Mouse (Mus musculus): ENCODE results near the gene Gm14698. TPM values are rescaled to one million over a fixed set of nuclear protein-coding genes. Genes with fewer than 3 reads are reported as not detected.
"Not testable (repeated sequence)": the region's sequence is repeated elsewhere in the genome, so short reads cannot be mapped to it uniquely, and the experiment has no call there.

Gm14698 gene
- polyA plus RNA-seq (2011; ENCODE audit: insufficient read depth, insufficient read length, low replicate concordance, missing spikeins) = not detected in 2 replicates

DNA sequence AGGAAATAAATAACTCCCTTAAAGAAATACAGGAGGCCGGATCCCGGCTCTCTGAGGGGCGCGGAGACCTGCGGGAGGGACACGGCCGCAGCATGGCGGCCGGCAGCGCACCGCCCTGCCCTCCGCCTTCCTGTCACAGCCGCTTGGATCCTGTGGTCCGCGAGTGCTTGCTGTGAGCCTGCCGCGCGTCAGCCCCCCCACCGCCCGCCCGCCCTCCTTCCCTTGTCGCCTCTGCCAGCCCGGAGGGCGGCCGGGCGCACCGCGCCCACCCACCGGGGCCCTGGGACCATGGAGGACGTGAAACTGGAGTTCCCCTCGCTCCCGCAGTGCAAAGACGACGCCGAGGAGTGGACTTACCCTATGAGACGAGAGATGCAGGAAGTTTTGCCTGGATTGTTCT is at the start of gene Gm14698:
Gene Gm14698, plus strand, starts transcription at position 35 of the 400 bp plus-strand sequence.
- not testable (repeated sequence) for H3K4me1 ChIP-seq (ENCODE audit: control insufficient read depth, insufficient read depth, low read length); H3K27ac ChIP-seq (ENCODE audit: control insufficient read depth, insufficient read depth, low read depth, low read length, poor library complexity); H3K4me3 ChIP-seq (replicated peaks; ENCODE audit: control insufficient read depth, low read depth, low read length)
- 13% methylated on average over 29 of the region's 36 CpGs for WGBS

DNA sequence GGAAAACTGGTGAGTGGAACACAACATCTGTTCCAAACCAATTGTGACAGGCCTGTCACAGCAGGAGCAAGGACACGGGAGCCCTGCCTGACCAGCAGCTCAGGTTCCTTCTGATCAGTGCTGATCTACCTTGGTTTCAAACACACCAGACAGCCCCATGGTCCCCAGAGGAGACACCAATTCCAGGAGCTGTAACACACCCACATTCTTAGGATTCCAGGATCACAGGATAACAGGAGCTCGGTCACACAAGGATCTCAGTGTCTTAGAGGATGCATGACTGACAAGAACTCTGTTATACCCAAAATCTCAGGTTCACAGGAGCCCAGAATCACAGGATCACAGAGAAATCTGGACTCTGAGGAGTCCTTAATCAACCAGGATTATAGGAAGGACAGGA is 444 bp upstream of the Gm14698 start:
- H3K4me1 ChIP-seq (ENCODE audit: control insufficient read depth, insufficient read depth, low read length); H3K27ac ChIP-seq (ENCODE audit: control insufficient read depth, insufficient read depth, low read depth, low read length, poor library complexity); H3K4me3 ChIP-seq (replicated peaks; ENCODE audit: control insufficient read depth, low read depth, low read length): not testable (repeated sequence)
- WGBS = 56% methylated on average over 2 of the region's 2 CpGs

DNA sequence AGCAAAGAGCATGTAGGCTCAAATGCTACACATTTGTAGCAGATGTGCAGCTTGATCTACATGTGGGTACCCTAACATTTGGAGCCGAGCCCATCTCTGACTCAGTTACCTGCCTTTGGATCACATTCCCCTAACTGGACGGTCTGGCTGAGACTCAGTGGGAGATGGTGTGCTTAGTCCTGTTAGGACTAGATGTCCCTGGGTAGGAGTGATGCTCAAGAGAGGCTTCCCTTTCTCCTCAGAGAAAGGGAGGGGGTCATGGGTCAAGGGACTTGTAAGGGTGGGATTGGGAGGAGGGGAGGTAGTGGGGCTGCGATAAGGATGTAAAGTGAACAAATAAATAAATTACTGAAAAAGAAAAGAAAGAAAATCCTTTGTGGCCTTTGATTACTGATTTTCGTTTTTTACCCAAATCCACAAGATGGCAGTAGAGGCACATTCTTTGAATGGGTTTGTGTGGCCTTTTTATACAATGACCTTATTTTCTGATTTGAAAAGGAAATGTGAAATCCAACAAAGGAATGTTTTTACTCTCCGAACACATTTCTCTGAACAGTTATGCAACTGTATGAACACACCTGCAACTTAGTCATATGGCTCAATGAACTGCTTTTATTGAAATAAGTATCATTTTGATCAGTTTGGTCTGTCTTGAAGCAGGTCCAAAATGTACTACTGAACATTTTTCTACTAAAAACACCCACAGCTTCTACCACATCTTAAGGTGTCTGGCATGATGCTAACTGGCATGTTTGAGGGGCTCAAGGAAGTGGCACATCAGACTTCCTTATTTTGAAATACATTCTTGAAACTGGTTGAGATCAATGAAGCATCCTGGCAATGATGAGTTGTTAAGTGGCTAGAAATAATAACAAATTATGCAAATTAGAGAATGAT is 18.9 kb downstream of the Gm14698 start:
- no peak overlapping the region for H3K27ac ChIP-seq (ENCODE audit: control insufficient read depth, insufficient read depth, low read depth, low read length, poor library complexity)
- no peaks in the 10 kb centered on the region for H3K4me1 ChIP-seq (ENCODE audit: control insufficient read depth, insufficient read depth, low read length)
- TF ChIP-seq CTCF (IDR thresholded peaks at IDR 0.05; ENCODE audit: control insufficient read depth, insufficient read depth, low read length) = no peak
- TF ChIP-seq POLR2A (IDR thresholded peaks at IDR 0.05; ENCODE audit: borderline replicate concordance, control insufficient read depth, low read depth, low read length) = no peak
- H3K4me3 ChIP-seq (replicated peaks; ENCODE audit: control insufficient read depth, low read depth, low read length) = no peak overlapping the region
- WGBS = 25% methylated on average over 5 of the region's 5 CpGs

DNA sequence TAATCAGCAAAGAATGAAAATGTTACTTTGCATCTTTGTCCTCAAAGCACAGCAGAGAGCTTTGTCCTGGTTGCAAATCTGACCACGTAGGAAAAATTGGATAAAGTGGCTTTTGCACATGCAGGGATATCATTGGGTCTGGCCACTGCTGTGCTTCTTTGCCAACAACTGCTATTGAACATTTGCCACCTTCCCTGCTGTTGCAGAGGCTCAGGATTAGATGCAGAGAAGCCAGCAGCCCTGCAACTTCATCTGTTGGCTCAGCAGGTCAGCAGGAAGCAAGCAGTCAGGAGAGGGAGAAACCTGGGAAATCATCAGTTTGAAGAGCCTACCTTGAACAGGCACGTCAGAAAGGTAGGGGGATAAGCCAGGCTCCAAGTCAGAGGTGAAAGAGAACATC is 44.3 kb downstream of the Gm14698 start:
- no peak for TF ChIP-seq POLR2A (IDR thresholded peaks at IDR 0.05; ENCODE audit: borderline replicate concordance, control insufficient read depth, low read depth, low read length)
- TF ChIP-seq CTCF (IDR thresholded peaks at IDR 0.05; ENCODE audit: control insufficient read depth, insufficient read depth, low read length) = no peak
- Histone ChIP-seq H3K4me3 (replicated peaks; ENCODE audit: control insufficient read depth, low read depth, low read length) (no peak overlapping the region), H3K27ac (ENCODE audit: control insufficient read depth, insufficient read depth, low read depth, low read length, poor library complexity) (no peak overlapping the region), H3K4me1 (ENCODE audit: control insufficient read depth, insufficient read depth, low read length) (no peaks in the 10 kb centered on the region)
- WGBS = 60% methylated on average over 2 of the region's 2 CpGs

Other genes with a start within 250 kb of the Gm14698 start
- gene Fmr1, start 142.6 kb upstream of the Gm14698 start, polyA plus RNA-seq (2011; ENCODE audit: insufficient read depth, insufficient read length, low replicate concordance, missing spikeins) = 21.9 and 27.0 TPM in 2 replicates
- 2.0 TPM in 1 of 2 replicates, not detected in the other for gene Fmr1nb, start 59.3 kb upstream of the Gm14698 start, polyA plus RNA-seq (2011; ENCODE audit: insufficient read depth, insufficient read length, low replicate concordance, missing spikeins)
- gene Gm6812, start 72.0 kb downstream of the Gm14698 start, polyA plus RNA-seq (2011; ENCODE audit: insufficient read depth, insufficient read length, low replicate concordance, missing spikeins) = not detected in 2 replicates